Mouse (Mus musculus) c-Kit-positive CD71-positive TER-119-negative erythroid progenitor cells, embryonic 14.5 days (primary cell): Measurements from ENCODE around the gene Sftpa1.

Experiments
- DNase-seq: peaks from one replicate; pipeline ENCODE4 v3.0.0-alpha.2; 2013; ENCODE audit warnings: low read depth

The Sftpa1 gene

GRCm38 (mm10) chr14:41160743-41161142 is 29.2 kb downstream of the Sftpa1 start:
- no peak for DNase-seq

GRCm38 (mm10) chr14:41162663-41163062 is 31.1 kb downstream of the Sftpa1 start:
- DNase-seq: peak; percentile 6

GRCm38 (mm10) chr14:41167278-41167677 is 35.7 kb downstream of the Sftpa1 start:
- no peak for DNase-seq

- DNase-seq: no peak
These were observed 37.0 kb downstream of the Sftpa1 start for GRCm38 (mm10) chr14:41168567-41168966.

- no peak for DNase-seq
These were observed 38.9 kb downstream of the Sftpa1 start for GRCm38 (mm10) chr14:41170514-41170913.

- DNase-seq: no peak
These were observed 43.2 kb downstream of the Sftpa1 start for GRCm38 (mm10) chr14:41174802-41175201.

- DNase-seq: no peak
These were observed 53.7 kb downstream of the Sftpa1 start, which contains the start of gene Sftpd for GRCm38 (mm10) chr14:41185059-41185821. Gene Sftpd, minus strand, starts transcription at chr14:41185149.
